Mouse (Mus musculus) E14TG2a.4 (cell line): ENCODE results near the gene Slco4c1.

Experiments used
- H3K27me3 ChIP-seq: 2 replicates; pipeline ENCODE4 v1.6.1; 2014; ENCODE audit warnings: low read length, control low read depth; ENCODE audit not compliant: insufficient read depth
- H3K36me3 ChIP-seq: 2 replicates; pipeline ENCODE4 v1.6.1; 2014; ENCODE audit warnings: low read length, control low read depth; ENCODE audit not compliant: insufficient read depth
- H3K4me1 ChIP-seq: replicated peaks from 2 replicates; pipeline ENCODE4 v1.6.1; 2014; ENCODE audit warnings: low read depth, low read length, control low read depth
- H3K4me3 ChIP-seq: replicated peaks from 2 replicates; pipeline ENCODE4 v1.5.1; 2014; ENCODE audit warnings: mild to moderate bottlenecking, low read length
- H3K9me3 ChIP-seq: 2 replicates; pipeline ENCODE4 v1.6.1; 2014; ENCODE audit warnings: low read length, control low read depth
- CTCF ChIP-seq: conservative IDR thresholded peaks from 2 replicates; pipeline ENCODE4 v1.5.1; 2014; ENCODE audit warnings: low read length
- NANOG ChIP-seq: IDR thresholded peaks from 2 replicates; pipeline ENCODE4 v1.6.1; 2014; ENCODE audit warnings: borderline replicate concordance, low read length, mixed read lengths
- POU5F1 ChIP-seq: IDR thresholded peaks from 2 replicates; pipeline ENCODE4 v1.6.1; 2014; ENCODE audit warnings: low read length, borderline replicate concordance

Slco4c1 gene

GRCm38 (mm10) chr1:96864120-96864519, 7.9 kb downstream of the Slco4c1 start:
- Histone ChIP-seq H3K4me3 (no peak overlapping the region), H3K27me3 (no peaks in the 10 kb centered on the region), H3K36me3 (0 out of 2 replicates have a peak, but pooled peaks cover 6% of the 10 kb centered on the region), H3K4me1 (peaks cover 4% of the 10 kb centered on the region), H3K9me3 (no peaks in the 10 kb centered on the region)
- TF ChIP-seq NANOG = no peak
- no peak for TF ChIP-seq POU5F1
- TF ChIP-seq CTCF = no peak

GRCm38 (mm10) chr1:96859995-96860684, 11.8 kb downstream of the Slco4c1 start:
- Histone ChIP-seq H3K9me3 (no peaks in the 10 kb centered on the region), H3K4me1 (no peaks in the 10 kb centered on the region), H3K4me3 (no peak overlapping the region), H3K27me3 (no peaks in the 10 kb centered on the region), H3K36me3 (no peaks in the 10 kb centered on the region)
- no peak for TF ChIP-seq CTCF
- TF ChIP-seq NANOG = no peak
- no peak for TF ChIP-seq POU5F1

- H3K27me3 ChIP-seq = no peaks in the 10 kb centered on the region
- H3K9me3 ChIP-seq = no peaks in the 10 kb centered on the region
- no peak overlapping the region for H3K4me3 ChIP-seq
- no peaks in the 10 kb centered on the region for H3K36me3 ChIP-seq
- H3K4me1 ChIP-seq = peaks cover 5% of the 10 kb centered on the region
- TF ChIP-seq NANOG (no peak), POU5F1 (no peak), CTCF (no peak)
Observed at GRCm38 (mm10) chr1:96853541-96853940, 18.4 kb downstream of the Slco4c1 start.

- H3K4me3 ChIP-seq = no peak overlapping the region
- peaks cover 7% of the 10 kb centered on the region for H3K4me1 ChIP-seq
- H3K9me3 ChIP-seq = no peaks in the 10 kb centered on the region
- no peaks in the 10 kb centered on the region for H3K36me3 ChIP-seq
- H3K27me3 ChIP-seq = no peaks in the 10 kb centered on the region
- TF ChIP-seq CTCF (no peak), POU5F1 (no peak), NANOG (no peak)
Observed at GRCm38 (mm10) chr1:96849101-96849500, 22.9 kb downstream of the Slco4c1 start.

- Histone ChIP-seq H3K4me1 (peaks cover 10% of the 10 kb centered on the region), H3K27me3 (no peaks in the 10 kb centered on the region), H3K36me3 (no peaks in the 10 kb centered on the region), H3K9me3 (no peaks in the 10 kb centered on the region), H3K4me3 (no peak overlapping the region)
- TF ChIP-seq CTCF (no peak), NANOG (peak; percentile 47; the same call in 1 of the 2 replicates)
Observed at GRCm38 (mm10) chr1:96848606-96849005, 23.4 kb downstream of the Slco4c1 start.

GRCm38 (mm10) chr1:96846727-96847126, 25.2 kb downstream of the Slco4c1 start:
- no peak for TF ChIP-seq NANOG
- no peak for TF ChIP-seq POU5F1
- TF ChIP-seq CTCF = peak; percentile 80
- Histone ChIP-seq H3K4me1 (peaks cover 11% of the 10 kb centered on the region), H3K36me3 (no peaks in the 10 kb centered on the region), H3K27me3 (no peaks in the 10 kb centered on the region), H3K4me3 (no peak overlapping the region), H3K9me3 (no peaks in the 10 kb centered on the region)

GRCm38 (mm10) chr1:96805287-96805727, 66.7 kb downstream of the Slco4c1 start:
- Histone ChIP-seq H3K36me3 (no peaks in the 10 kb centered on the region), H3K27me3 (no peaks in the 10 kb centered on the region), H3K4me3 (no peak overlapping the region), H3K4me1 (no peaks in the 10 kb centered on the region), H3K9me3 (no peaks in the 10 kb centered on the region)
- no peak for TF ChIP-seq CTCF
- TF ChIP-seq POU5F1 = no peak
- no peak for TF ChIP-seq NANOG

GRCm38 (mm10) chr1:96801595-96801994, 70.4 kb downstream of the Slco4c1 start:
- Histone ChIP-seq H3K4me1 (no peaks in the 10 kb centered on the region), H3K36me3 (no peaks in the 10 kb centered on the region), H3K9me3 (no peaks in the 10 kb centered on the region), H3K4me3 (no peak overlapping the region), H3K27me3 (no peaks in the 10 kb centered on the region)
- TF ChIP-seq POU5F1 = no peak
- peak; percentile 40 for TF ChIP-seq CTCF

- TF ChIP-seq CTCF (no peak), POU5F1 (no peak), NANOG (no peak)
- Histone ChIP-seq H3K4me3 (no peak overlapping the region), H3K27me3 (no peaks in the 10 kb centered on the region), H3K4me1 (no peaks in the 10 kb centered on the region), H3K9me3 (no peaks in the 10 kb centered on the region), H3K36me3 (no peaks in the 10 kb centered on the region)
Observed at GRCm38 (mm10) chr1:96794690-96795089, 77.3 kb downstream of the Slco4c1 start.
